Mouse (Mus musculus): ENCODE results near the gene Slc7a1.
"Not testable (repeated sequence)": the region's sequence is repeated elsewhere in the genome, so short reads cannot be mapped to it uniquely, and the experiment has no call there.

The Slc7a1 gene

DNA sequence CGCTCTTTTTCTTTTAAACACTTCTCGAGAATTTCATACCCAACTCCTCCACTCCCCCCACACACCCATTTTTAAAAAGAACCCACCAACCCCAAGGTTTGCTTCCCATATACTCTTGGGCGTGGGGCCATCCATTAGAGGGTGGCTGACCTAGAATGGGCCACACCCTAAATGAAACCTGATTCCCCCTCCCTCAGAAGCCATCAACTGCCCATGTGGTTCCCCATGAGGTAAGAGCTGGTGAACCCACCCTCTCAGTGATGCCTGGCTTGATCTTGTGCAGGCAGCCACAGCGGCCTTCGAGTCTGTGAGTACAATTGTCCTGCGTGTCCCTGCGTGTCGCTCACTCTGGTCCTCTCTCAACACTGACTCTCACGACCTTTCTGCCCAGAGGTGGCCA, 33.2 kb downstream of the Slc7a1 start:
- no peak for DNase-seq (ENCODE audit: low spot score)

DNA sequence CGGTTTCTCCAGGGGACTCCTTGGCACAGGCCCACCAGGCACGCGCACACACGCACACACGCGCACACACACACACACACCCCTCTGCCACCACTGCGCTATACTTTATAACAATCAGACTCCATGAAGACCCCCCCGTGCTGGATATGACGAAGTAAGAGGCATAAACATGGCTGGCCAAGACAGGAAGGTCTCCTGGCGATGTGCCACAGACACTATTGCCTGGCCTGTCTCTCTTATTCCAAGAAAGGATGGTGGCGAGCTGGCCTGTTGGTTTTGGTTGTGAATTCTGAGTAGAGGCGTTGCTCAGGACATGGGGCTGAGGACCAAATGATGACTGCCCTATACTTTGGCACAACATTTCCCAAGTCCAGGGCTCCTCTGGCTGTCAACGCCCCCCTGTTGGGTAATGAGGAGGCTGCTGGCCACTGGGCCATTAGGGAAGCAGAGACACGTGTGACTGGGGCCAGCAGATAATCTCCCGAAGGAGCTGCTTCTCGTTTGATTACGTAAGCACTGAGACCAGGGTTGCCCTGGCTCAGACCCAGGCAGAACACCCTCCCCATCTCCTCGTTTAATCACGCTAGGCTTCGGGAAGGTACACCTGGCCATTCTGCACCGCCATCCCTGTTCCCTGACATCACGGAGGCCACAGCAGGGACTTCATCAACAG, 36.1 kb downstream of the Slc7a1 start:
- no peak for DNase-seq (ENCODE audit: low spot score)

DNA sequence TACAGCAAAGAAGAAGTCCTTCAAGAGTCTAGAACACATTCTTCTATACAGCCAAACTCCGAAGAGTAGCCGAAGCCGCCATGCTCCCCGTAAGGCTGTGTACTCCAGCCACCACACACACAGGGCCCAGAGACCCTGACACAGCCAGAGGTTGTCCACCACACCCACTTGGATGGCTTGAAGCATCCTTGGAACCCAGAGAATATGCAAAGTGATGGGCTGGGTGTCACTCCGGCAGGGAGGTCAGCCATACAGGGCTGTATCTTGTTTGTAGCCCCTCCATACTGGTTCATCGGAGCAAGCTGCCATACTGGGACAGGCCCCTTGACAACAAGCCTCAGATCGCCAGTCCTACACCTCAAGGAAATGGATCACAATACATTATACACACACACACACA, 37.4 kb downstream of the Slc7a1 start:
- no peak for DNase-seq (ENCODE audit: low spot score)

DNA sequence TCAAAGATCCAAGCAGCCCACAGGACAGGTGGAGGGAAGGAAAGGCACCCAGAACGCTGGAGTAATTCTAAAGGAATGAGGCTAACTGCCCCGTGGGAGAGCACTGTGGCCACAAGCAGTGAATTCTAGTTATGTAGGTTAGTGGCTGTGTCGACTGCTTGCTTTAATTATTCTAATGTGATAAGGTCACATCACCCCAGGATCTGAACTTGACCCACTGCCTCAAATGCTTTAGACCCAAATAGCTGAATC, 38.0 kb downstream of the Slc7a1 start:
- DNase-seq (ENCODE audit: low spot score), result no peak

DNA sequence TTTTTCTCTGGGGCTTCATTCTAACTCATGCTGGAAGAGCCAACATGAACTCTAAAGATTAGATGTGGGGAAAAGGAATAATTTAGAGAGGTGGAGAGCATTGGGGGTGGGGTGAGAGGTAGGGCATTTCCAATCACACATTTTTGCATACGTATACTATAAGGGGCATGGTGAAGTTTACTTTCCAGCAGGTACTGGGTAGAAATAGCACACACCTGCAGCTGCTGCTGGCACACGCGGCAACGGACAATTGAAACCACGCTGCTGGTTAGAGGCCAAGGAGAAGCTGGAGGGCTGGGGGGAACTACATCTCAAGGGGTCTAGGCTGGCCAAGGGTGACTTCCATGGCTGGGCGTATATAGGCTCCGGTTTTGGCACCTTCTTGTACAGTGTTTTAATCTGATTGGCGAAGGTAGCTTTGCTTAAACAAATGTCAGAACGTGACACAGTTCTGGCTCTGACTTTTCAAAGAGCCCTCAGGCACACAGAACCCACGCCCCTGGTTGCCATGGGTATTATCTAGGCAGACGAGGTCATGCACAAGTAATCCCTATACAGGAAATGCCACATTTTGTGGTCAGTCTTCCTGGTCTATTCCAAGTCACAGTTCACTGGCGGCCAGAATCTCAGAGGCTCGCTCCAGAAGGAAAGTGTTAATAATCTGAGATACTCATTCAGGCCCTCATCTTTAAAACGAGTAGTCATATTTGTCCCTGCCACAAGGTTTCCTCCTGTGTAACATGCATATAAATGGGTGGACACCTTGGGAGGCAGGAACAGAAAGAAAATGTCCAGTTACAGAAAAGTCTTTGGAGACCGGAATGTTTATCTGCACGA, 38.6 kb downstream of the Slc7a1 start:
- DNase-seq (ENCODE audit: low spot score), result no peak

DNA sequence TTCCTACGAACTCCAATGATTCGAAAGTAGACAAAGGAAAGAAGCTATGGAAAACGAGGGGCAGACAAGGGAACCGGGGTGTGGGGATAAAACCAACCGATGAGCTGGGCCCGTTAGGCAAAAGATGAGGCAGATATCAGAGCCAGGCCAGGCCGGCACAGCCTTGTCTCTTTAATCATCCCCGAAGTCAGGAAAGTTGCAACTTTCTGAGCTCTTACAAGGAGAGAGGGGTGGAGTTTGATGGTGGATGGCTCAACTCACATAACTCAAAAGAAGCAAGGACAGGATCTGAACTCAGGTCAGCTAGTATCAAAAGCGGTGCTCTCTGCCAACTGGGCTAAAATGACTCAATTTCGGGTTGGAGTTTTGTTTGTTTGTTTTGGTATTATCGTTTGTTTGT, 40.6 kb downstream of the Slc7a1 start:
- DNase-seq (ENCODE audit: low spot score), result no peak

DNA sequence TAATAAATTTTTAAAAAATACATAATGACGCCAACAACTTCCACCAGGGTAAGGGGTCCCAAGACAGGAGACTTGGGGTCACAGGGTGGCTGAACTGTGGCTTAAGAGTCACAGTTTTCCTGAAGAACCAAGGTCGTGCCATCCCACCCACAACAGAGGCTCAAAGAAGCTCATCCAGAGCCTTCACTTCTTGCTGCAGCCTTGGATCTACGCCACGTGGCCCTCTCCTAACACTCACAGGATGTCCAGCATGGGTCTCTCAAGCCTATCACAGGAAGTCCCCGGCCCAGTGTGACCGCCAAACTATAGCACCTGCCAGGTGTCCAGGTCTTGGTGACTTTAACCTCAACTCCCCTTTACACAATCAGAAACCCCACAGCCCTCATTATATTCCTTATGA, 42.5 kb downstream of the Slc7a1 start:
- no peak for DNase-seq (ENCODE audit: low spot score)

DNA sequence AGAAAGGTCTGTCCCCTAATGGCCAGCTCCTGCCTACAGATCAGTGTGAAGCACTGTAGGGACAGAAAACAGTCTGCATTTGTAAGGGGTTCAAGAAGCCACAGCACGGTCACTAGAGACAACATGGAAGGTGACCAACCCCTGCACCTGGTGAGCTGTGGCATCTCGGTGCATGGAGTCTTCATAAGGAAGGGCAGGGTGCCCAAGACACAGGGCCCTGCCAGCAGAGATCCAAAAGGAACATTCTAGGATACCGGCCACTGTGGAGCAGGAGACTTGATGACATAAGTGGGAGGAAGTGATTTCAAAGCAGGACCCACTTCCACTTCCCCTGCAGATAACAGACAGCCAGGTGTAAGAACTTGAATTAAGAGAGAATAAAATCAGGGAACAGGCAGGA, 43.9 kb downstream of the Slc7a1 start:
- no peak for DNase-seq (ENCODE audit: low spot score)

DNA sequence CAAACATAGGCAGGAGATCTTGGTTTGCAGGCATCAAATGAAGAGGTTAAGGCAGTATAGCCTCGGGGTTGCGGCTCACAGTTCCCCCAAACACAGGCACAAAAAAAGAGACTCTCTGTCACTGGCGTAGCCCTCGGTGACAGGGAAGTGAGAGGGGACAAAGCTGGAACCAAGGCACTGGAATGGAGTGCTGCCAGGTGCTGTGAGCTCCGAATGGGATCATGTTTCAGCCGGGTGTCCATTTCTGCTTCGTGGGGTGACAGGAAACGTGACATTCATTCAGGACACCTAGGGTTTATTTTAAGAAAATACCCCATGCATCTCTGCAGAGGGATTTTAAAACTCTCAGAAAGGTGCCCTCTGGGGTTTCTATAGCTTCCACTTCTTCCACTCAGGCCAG, 45.2 kb downstream of the Slc7a1 start:
- no peak for DNase-seq (ENCODE audit: low spot score)

DNA sequence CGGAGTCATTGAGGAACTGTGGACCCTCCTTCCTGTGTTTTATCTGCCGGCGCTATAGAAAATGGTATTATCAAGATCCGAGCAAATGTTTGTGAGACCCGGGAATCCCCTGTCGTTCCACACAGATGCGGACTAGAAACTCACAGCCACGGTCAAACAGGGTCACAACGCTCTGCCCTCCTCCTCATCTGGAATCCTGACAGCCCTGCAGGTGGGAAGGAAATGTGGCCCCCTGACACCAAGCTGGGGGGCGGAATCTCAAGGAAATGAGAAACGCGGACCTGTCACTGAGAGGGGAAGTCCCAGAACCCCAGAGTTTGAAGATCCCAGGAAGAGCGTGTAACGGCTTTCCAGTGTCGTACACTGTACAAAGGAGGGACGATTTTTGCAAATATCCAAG, 46.3 kb downstream of the Slc7a1 start:
- no peak for DNase-seq (ENCODE audit: low spot score)

DNA sequence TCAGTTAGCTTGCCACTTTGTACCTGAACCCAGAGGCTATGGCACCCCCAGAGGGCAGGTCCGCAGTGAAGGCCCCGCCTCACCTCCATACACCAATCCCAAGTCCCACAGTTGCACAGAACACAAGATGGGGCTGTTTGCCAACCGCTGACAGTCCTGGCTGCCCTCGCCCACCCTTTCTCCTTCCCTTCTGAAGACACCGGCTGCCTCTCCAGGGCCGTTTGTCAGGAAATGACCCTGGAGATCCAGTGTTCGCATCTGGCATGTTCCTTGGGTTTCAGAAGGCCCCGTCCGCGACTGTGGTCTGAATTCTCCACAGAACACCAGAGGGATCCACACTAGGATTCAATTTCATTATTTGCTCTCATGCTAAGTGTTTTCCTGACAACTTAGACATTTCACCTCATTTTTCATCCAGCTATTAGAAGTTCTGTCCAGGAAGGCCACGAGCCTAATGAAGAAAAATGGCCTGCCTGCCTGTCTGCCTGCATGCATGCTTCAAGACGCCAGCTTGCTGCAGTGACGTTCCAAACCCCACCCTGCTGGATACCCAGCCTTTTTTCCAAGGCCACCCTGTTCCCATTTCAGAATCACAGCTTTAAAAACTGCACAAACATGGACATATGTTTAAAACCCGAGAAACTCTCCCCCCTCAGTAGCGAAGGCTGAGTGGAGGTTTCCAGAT, 50.2 kb downstream of the Slc7a1 start:
- DNase-seq (ENCODE audit: low spot score), result no peak

DNA sequence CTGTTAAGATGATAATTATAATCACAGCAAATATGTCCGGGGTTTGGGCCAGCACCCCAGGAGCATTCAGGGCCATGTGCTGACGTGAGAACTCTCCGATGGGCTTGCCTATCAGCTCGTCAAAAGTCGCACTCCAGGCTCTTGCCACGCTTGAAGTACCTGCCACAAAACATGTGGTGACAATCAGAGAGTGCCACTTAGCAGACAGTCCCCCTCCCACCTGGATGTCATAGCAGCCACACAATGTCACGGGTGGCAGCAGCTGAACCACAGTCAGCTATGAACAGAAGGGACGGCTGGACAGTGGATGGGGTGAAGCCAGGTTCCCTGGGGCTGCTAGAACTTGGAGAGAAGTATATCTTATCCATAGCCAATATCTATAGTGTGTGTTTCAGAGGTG, 51.6 kb downstream of the Slc7a1 start:
- no peak for DNase-seq (ENCODE audit: low spot score)

DNA sequence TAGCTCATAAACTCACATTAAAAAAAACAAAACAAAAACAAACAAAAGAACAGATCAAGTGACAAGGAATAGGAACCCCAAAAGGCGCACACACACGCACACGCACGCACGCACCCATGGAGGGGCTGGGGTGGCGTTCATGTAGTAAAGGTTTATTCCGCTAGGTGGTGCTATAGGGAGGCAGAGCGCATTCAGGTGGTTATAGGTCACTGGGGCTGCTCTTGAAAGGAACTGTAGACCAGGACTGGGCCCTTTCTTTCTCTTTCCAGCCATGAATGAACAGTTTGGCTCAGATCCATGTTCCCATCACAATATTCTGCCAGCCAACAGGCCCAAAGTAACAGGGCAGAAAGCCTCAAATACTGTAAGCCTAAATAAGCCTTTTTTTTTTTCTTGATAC, 53.2 kb downstream of the Slc7a1 start:
- DNase-seq (ENCODE audit: low spot score), result no peak

DNA sequence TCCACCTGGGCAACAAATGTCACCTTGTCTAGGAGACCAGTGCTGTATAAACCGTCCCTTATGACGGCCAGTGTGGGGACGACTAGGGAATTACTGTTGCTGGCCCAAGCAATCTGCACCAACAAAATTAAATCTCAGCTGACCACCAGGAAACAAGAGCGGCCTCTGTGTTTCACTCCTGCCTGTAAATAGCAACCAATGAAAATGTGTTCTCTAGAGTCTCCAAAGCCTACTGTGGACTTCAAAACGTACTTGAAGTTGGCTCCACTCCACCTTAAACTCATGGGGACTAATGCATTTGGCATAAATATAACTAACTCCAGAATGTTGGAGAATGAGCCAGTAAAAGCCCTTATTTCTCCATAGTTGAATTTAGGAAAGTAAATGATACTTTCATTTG, 55.3 kb downstream of the Slc7a1 start:
- no peak for DNase-seq (ENCODE audit: low spot score)

DNA sequence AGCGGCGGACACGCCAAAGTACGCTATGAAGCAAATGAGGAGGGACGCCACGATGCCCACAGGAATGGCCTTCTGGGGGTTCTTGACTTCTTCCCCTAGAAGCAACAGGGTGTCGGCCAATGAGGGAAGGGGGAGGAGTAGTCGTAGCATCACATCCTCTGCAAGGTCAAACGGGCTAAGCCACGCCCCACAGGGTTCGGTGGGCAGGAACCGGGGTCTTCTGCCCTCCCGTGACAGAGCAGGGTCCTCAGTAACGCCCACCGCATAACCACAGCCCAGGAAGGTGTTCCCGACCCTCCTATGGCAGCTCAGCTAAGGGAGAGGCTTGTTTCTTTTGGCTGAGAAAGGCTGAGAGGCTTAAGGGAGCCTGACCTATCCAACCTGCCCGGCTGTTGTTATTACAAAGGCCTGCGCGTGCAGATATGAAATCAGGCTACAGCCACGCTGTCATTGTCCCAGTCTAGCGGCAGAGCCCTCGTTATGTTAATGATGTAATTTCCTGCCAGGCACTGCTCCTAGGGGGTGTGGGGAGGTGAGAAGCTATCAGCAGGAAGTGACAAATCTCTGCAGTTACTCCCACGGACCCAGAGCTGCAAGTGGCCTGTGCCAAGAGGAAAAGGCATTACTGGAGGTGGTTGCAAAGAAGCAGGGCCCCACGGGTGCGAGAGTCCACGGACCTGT, 57.5 kb downstream of the Slc7a1 start:
- DNase-seq (ENCODE audit: low spot score), result no peak

DNA sequence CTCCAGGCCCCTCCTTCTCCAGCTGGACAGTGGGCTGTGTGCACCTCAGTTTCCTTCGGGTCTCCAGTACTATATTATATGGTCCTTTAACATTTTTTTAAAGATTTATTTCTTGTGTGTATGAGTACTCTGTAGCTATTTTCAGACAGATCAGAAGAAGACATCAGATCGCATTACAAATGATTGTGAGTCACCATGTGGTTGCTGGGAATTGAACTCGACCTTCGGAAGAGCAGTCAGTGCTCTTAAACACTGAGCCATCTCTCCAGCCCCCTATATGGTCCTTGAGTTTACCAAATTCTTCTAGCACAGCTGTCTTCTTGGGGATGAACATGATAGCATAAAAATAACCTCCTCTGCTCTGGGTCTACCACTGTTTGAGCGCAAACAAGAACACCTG, 60.6 kb downstream of the Slc7a1 start:
- DNase-seq (ENCODE audit: low spot score), result no peak

DNA sequence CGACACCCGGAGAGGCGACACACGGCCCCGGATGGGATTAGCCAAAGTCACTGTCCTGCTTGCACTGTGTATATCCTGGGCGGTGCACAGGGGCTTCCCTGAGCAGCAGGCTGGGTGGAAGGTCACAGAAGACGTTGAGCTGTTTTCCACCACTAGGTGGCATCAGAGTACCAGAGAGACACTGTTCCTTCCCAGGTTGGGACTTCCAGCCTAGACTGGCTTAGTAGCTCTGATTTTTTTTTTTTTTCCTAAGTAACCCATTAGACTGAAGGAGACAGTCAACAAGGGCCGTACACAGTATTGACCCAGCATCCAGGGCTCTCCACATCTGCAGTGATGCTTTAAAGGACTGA, 67.1 kb downstream of the Slc7a1 start:
- no peak for DNase-seq (ENCODE audit: low spot score)

DNA sequence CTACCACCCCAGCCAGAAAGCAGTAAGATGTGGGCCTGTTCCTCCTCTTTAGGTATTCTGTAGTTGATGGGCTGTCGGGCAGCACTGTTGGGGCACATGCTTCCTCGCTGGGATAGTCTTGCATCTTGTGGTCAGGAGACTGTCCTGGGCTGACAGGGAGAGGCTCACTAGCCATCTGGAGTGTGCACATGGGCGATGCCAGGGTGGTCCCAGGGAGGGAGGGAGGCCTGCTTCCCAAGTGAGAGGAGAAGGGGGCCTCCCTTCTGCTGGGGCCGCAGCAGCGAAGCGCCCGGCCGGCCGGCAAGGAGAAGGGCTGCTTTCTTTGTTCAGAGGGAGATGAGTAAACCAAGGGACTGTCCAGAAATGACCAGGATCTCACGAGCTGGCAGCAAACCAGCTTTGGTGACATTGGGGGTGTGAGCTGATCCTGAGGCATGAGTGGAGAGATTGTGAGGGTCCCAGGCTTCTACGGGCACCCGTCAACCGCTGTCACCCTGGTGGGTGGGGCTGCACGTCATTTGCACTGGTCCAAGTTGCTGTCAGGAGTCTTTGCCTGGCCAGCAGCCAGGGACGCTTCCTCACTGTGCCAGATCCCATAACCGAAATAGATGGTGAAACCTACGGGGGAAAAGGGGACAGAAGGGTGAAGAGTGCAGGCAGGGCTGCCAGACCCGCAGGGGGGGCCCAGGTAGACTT, 67.6 kb downstream of the Slc7a1 start:
- no peak for DNase-seq (ENCODE audit: low spot score)

DNA sequence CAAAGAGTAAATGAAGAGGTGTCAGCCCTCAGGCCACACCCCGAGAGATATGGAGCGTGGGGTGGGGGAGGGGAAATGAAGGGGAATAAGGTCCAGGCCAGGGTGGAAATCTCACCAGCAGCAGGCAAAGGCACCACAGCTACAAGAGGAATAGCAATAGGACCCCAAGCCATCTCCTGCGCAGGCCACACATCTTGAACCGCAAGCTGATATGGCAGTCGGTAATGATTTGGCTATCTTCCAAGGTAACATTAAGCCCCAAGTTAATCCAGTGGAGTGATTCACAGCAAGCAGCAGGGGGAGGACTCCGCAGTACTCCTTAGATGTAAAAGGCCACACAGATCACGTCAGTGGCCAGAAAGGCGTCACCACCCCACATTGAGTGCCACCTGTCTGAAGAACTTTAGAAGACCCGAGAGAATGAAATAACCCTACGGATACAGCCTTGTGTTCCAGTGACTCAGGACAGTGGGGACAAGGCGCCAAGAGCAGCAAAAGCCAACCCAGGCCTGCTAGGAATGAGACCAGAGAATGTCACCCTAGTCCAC, 68.4 kb downstream of the Slc7a1 start:
- DNase-seq (ENCODE audit: low spot score), result no peak

DNA sequence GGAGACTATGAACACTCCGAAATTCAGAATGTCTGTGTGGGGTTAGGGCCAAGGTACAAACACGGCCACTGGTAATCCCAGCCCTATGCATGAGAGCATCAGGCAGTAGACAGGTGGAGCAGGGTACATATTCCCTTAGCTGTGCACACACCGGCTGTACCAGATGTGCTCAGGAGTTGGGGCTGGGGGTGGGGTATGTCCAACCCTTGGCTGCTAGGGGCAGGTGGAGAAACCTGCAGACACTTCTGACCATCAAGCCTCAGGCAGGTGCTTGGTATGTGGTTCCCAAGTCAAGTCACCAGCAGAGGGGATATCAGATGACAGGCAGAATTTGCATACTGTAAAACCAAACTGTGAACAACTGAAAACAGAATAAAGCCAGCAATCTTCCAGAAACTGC, 70.7 kb downstream of the Slc7a1 start:
- no peak for DNase-seq (ENCODE audit: low spot score)

DNA sequence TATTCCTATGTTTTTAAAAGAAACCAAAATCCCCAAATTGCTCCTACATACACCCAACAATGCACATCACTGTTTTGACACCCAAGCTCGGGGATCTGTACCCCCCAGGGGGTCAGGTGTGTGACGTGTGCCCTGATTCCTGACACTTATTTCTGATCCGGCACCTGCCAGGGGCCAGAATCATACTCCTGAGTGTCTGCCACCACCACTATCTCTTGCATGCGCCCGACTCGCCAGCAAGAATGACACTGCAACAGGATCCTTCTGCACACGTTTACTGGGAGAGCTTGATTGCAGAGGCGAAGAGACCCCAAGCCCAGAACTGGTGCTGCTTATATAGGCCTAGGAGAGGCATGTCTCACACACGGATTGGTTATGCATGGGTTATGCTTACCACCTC, 73.4 kb downstream of the Slc7a1 start:
- not testable (repeated sequence) for DNase-seq (ENCODE audit: low spot score)

DNA sequence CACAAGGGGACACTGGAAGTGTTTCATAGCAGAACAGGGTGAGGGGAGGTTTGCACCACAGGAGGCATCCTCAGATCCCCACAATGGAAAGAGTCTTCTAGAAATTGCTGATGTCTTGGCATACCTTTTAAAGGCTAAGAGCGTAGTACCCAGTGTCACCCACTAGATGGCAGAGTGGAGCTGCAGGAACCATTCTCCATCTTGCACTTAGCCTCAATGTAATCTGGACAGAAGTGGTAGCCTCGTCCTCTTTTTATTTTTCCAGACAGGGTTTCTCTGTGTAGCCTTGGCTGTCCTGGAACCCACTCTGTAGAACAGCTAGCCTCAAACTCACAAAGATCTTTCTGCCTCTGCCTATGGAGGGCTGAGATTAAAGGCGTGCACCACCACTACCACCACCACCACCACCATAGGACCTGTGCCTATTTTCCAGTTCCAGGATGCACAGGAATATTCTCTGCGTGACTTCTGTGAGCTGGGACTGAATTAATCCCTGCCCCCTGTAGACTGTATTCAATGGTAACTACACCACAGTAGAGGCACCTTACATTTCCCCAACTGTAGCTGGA, 74.3 kb downstream of the Slc7a1 start:
- no peak for DNase-seq (ENCODE audit: low spot score)
